Mouse (Mus musculus) kidney, postnatal 0 days (tissue): ENCODE data around the gene Cyp26b1. TPM values are rescaled to one million over a fixed set of nuclear protein-coding genes. Genes with fewer than 3 reads are reported as not detected.

Experiments used
- ATAC-seq: fragments of 200-750 bp; cut with Nextera tagmentation; replicated peaks from 2 replicates; pipeline ENCODE4 v1.8.0; 2017; ENCODE audit warnings: low read depth, moderate number of reproducible peaks, moderate TSS enrichment, moderate library complexity; ENCODE audit not compliant: low FRiP score
- DNase-seq: peaks from one replicate; pipeline ENCODE4 v3.0.0-alpha.2; 2016; ENCODE audit warnings: low spot score
- H3K27ac ChIP-seq: fragments of 300-500 bp; sonication (generic); 2 replicates; pipeline ENCODE4 v1.5.1; 2014; ENCODE audit warnings: mild to moderate bottlenecking
- H3K27me3 ChIP-seq: fragments of 300-500 bp; sonication (generic); 2 replicates; pipeline ENCODE4 v1.6.1; 2014; ENCODE audit warnings: low read length, mixed read lengths; ENCODE audit not compliant: insufficient read depth
- H3K36me3 ChIP-seq: fragments of 300-500 bp; sonication (generic); 2 replicates; pipeline ENCODE4 v1.6.1; 2014; ENCODE audit warnings: low read length, mixed read lengths; ENCODE audit not compliant: insufficient read depth
- H3K4me1 ChIP-seq: fragments of 300-500 bp; sonication (generic); replicated peaks from 2 replicates; pipeline ENCODE4 v1.6.1; 2014; ENCODE audit warnings: antibody characterized with exemption, low read length, mixed read lengths; ENCODE audit not compliant: insufficient read depth
- H3K4me2 ChIP-seq: fragments of 300-500 bp; sonication (generic); 2 replicates; pipeline ENCODE4 v1.6.1; 2014; ENCODE audit warnings: mild to moderate bottlenecking, low read length, moderate library complexity, mixed read lengths
- H3K4me3 ChIP-seq: fragments of 300-500 bp; sonication (generic); replicated peaks from 2 replicates; pipeline ENCODE4 v1.5.1; 2014; ENCODE audit warnings: low read depth, low read length
- H3K9ac ChIP-seq: fragments of 300-500 bp; sonication (generic); 2 replicates; pipeline ENCODE4 v1.6.1; 2014; ENCODE audit warnings: low read depth, low read length
- H3K9me3 ChIP-seq: fragments of 300-500 bp; sonication (generic); replicated peaks from 2 replicates; pipeline ENCODE4 v1.6.1; 2016; ENCODE audit warnings: low read length, inconsistent platforms, mixed read lengths
- CTCF ChIP-seq: IDR thresholded peaks from 2 replicates; pipeline ENCODE4 v1.5.1; 2016; ENCODE audit warnings: antibody characterized with exemption, low read depth, mild to moderate bottlenecking, moderate library complexity
- WGBS: fragments of 180-500 bp; shearing (Covaris S2); extraction: QIAGEN DNeasy Blood & Tissue Kit; methylation state at CpG from one replicate; pipeline ENCODE4 v1.1.7; 2014; 5-methylcytosine and 5-hydroxymethylcytosine counted together
- polyA plus RNA-seq: library from polyadenylated mRNA; unstranded; fragments of >200 nt; fragmentation: Nextera tagmentation; extraction: Ambion mirVana; gene quantifications from 2 replicates; pipeline ENCODE4 v1.2.1, GENCODE M21; 2015

Cyp26b1 gene
- polyA plus RNA-seq, 1 experiment from 2014 or later, result 2.9 TPM

GRCm38 (mm10) chr6:84534944-84535343, 58.8 kb downstream of the Cyp26b1 start:
- no peaks in the 10 kb centered on the region for H3K9me3 ChIP-seq
- no peak overlapping the region for H3K4me2 ChIP-seq
- TF ChIP-seq CTCF, result no peak
- 75% methylated on average over 3 of the region's 3 CpGs for WGBS
- no peak overlapping the region for H3K27ac ChIP-seq
- no peaks in the 10 kb centered on the region for H3K27me3 ChIP-seq
- DNase-seq, result no peak
- H3K4me3 ChIP-seq, result no peak overlapping the region
- H3K4me1 ChIP-seq, result no peaks in the 10 kb centered on the region
- no peak for ATAC-seq
- no peaks in the 10 kb centered on the region for H3K36me3 ChIP-seq
- no peak overlapping the region for H3K9ac ChIP-seq

GRCm38 (mm10) chr6:84529912-84530311, 63.8 kb downstream of the Cyp26b1 start:
- H3K4me2 ChIP-seq, result no peak overlapping the region
- DNase-seq, result no peak

GRCm38 (mm10) chr6:84524901-84525601, 68.7 kb downstream of the Cyp26b1 start:
- no peak overlapping the region for H3K9ac ChIP-seq
- H3K27ac ChIP-seq, result no peak overlapping the region
- DNase-seq (no peak), ATAC-seq (no peak)
- WGBS, result 68% methylated on average over 7 of the region's 7 CpGs
- H3K4me2 ChIP-seq, result no peak overlapping the region
- no peak overlapping the region for H3K4me3 ChIP-seq
- no peaks in the 10 kb centered on the region for H3K36me3 ChIP-seq
- H3K9me3 ChIP-seq, result no peaks in the 10 kb centered on the region
- no peak for TF ChIP-seq CTCF
- H3K4me1 ChIP-seq, result no peaks in the 10 kb centered on the region
- H3K27me3 ChIP-seq, result no peaks in the 10 kb centered on the region

More at GRCm38 (mm10) chr6:84529912-84530311, 63.8 kb downstream of the Cyp26b1 start:
- ATAC-seq, result no peak
- Histone ChIP-seq H3K9me3 (no peaks in the 10 kb centered on the region), H3K36me3 (no peaks in the 10 kb centered on the region), H3K4me3 (no peak overlapping the region), H3K27me3 (no peaks in the 10 kb centered on the region), H3K9ac (no peak overlapping the region), H3K27ac (no peak overlapping the region), H3K4me1 (no peaks in the 10 kb centered on the region)
- TF ChIP-seq CTCF, result no peak
